Mouse (Mus musculus): ENCODE results near the gene Calu.

Calu gene

GRCm38 (mm10) chr6:29420596-29420995 is 72.7 kb downstream of the Calu start:
- no peak for DNase-seq (ENCODE audit: low spot score)

- DNase-seq (ENCODE audit: low spot score) = no peak
These were observed 77.2 kb downstream of the Calu start for GRCm38 (mm10) chr6:29425118-29425517.

- DNase-seq (ENCODE audit: low spot score) = no peak
These were observed 78.5 kb downstream of the Calu start for GRCm38 (mm10) chr6:29426331-29426730.

All from ovary, postnatal 36 days (tissue).